Mouse (Mus musculus): ENCODE measurements at regions not wholly inside any gene's neighbourhood (a gene's known extent, or its start where the extent isn't known, plus 50 kb on each side); places are given as distances from the start of the nearest gene placed in this dataset.
"Not testable (repeated sequence)": the region's sequence is repeated elsewhere in the genome, so short reads cannot be mapped to it uniquely, and the experiment has no call there.

DNA sequence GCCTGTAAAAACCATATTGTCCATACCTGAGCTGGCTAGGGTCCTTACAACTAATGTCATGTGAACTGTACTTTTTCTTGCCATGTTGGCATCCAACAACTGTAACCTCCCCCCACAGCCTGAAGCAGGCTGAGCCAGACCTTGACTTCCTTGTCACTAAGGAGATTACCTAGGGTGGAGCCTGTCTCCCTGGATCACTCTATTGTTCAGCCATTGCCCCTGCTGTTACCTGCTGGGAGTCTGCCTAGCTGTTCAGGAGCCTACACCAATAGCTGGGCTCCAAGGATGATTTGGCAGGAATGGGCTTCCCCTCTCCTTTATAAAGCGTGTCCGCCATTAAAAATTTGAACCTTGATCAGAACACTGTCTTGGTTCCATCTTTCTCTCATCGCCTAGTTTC lies 215.7 kb downstream of the Pdzph1 start:
- not testable (repeated sequence) for TF ChIP-seq POLR2A, CTCF (IDR thresholded peaks at IDR 0.05; ENCODE audit: extremely low read depth, insufficient read depth, low read length)

Measured in cortical plate, adult 2 months (tissue).